Mouse (Mus musculus) stomach, postnatal 0 days (tissue): ENCODE data around the gene Snx22. TPM values are rescaled to one million over a fixed set of nuclear protein-coding genes. Genes with fewer than 3 reads are reported as not detected.

ENCODE experiments used
- ATAC-seq: fragments of 200-750 bp; cut with Nextera tagmentation; 2 replicates; pipeline ENCODE4 v1.8.0; 2017; ENCODE audit not compliant: low FRiP score, low TSS enrichment
- DNase-seq: peaks from one replicate; pipeline ENCODE4 v3.0.0-alpha.2; 2016; ENCODE audit warnings: low spot score
- H3K27ac ChIP-seq: fragments of 300-500 bp; sonication (generic); replicated peaks from 2 replicates; pipeline ENCODE4 v1.5.1; 2014; ENCODE audit warnings: mild to moderate bottlenecking, control low read depth
- H3K27me3 ChIP-seq: fragments of 300-500 bp; sonication (generic); 2 replicates; pipeline ENCODE4 v1.6.1; 2014; ENCODE audit warnings: low read length; ENCODE audit not compliant: control insufficient read depth, insufficient read depth
- H3K36me3 ChIP-seq: fragments of 300-500 bp; sonication (generic); 2 replicates; pipeline ENCODE4 v1.6.1; 2014; ENCODE audit warnings: low read length, mixed read lengths; ENCODE audit not compliant: control insufficient read depth, insufficient read depth
- H3K4me1 ChIP-seq: fragments of 300-500 bp; sonication (generic); replicated peaks from 2 replicates; pipeline ENCODE4 v1.6.1; 2014; ENCODE audit warnings: antibody characterized with exemption; ENCODE audit not compliant: control insufficient read depth, insufficient read depth
- H3K4me2 ChIP-seq: fragments of 300-500 bp; sonication (generic); replicated peaks from 2 replicates; pipeline ENCODE4 v1.6.1; 2014; ENCODE audit warnings: low read depth, mild to moderate bottlenecking, control low read depth, moderate library complexity
- H3K4me3 ChIP-seq: fragments of 300-500 bp; sonication (generic); 2 replicates; pipeline ENCODE4 v1.5.1; 2014; ENCODE audit warnings: low read depth, low read length, control low read depth
- H3K9ac ChIP-seq: fragments of 300-500 bp; sonication (generic); 2 replicates; pipeline ENCODE4 v1.6.1; 2014; ENCODE audit warnings: mild to moderate bottlenecking, low read length, control low read depth, mixed read lengths
- H3K9me3 ChIP-seq: fragments of 300-500 bp; sonication (generic); 2 replicates; pipeline ENCODE4 v1.6.1; 2016; ENCODE audit warnings: low read length; ENCODE audit not compliant: control insufficient read depth
- CTCF ChIP-seq: IDR thresholded peaks from 2 replicates; pipeline ENCODE4 v1.5.1; 2016; ENCODE audit warnings: antibody characterized with exemption, low read depth, mild to moderate bottlenecking, moderate library complexity
- EP300 ChIP-seq: optimal IDR thresholded peaks from 2 replicates; pipeline ENCODE3; 2016; ENCODE audit warnings: antibody characterized with exemption
- WGBS: fragments of 180-500 bp; shearing (Covaris S2); extraction: QIAGEN DNeasy Blood & Tissue Kit; methylation state at CpG from one replicate; pipeline ENCODE4 v1.1.7; 2014; 5-methylcytosine and 5-hydroxymethylcytosine counted together
- polyA plus RNA-seq: library from polyadenylated mRNA; unstranded; fragments of >200 nt; fragmentation: Nextera tagmentation; extraction: Ambion mirVana; gene quantifications from 2 replicates; pipeline ENCODE4 v1.2.1, GENCODE M21; 2015

Snx22 gene
- polyA plus RNA-seq, 1 experiment from 2014 or later = 1.5 TPM

DNA sequence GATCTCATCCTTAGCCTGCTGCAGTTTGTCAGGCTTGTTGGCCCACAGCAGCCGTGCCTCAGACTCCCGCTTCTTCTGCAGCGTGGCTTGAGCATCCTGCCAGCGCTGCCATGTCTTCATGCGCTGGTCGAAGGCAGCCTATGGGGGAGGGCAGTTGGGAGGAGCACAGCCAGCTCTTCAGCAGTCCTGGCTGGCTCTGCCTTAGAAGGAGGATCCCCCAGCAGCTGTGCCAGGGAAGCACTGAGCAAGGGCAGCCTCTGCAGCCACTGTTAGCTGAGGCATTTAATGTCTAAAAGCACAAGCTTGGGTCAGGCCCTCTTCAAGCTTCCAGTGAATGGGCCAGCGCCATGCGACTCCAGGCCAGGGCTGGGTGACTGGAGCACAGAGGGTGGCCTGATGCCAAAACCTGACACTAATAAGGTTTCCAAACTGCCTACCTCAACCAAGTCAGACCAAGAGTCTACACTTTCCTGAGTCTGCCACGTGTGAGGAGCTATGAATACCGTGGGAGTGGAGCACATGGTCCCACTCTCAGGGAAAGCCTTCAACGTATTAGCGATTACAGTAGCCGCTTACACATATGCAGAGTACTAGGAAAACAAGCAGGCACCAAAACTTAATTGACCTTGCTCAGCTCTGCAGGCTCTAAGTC lies 21.2 kb upstream of the Snx22 start:
- DNase-seq (no peak), ATAC-seq (0 out of 2 replicates have a peak, but pooled peaks have one; percentile 1)
- Histone ChIP-seq H3K36me3 (peaks cover 28% of the 10 kb centered on the region), H3K27me3 (no peaks in the 10 kb centered on the region), H3K9ac (no peak overlapping the region), H3K4me3 (no peak overlapping the region), H3K27ac (peak overlapping the region; percentile 86), H3K9me3 (no peaks in the 10 kb centered on the region), H3K4me1 (0 out of 2 replicates have a peak, but pooled peaks cover 3% of the 10 kb centered on the region), H3K4me2 (no peak overlapping the region)
- TF ChIP-seq CTCF = no peak
- no peak for TF ChIP-seq EP300
- 68% methylated on average over 13 of the region's 13 CpGs for WGBS

DNA sequence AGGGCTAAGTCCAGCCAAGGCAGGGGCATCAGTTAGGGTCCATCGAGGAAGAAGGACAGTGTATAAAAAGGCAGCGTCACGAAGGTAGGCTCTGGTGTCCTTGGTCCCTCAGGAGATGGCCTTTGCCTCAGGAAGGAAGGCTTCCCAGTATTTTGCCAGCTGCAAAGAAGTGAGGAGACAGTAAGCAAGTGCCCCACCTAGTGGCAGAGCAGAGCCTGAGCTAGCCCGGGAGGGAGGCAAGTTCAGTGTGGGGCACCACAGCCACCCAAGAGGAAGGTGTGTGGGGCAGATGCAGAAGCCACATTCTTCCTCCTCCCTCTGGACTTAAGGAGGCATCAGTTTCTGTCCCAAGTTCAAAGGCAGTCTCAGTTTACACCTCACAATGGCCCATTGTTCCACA lies 18.9 kb upstream of the Snx22 start:
- peaks cover 19% of the 10 kb centered on the region for H3K36me3 ChIP-seq
- DNase-seq (peak; percentile 68), ATAC-seq (no peak)
- H3K9me3 ChIP-seq = no peaks in the 10 kb centered on the region
- no peak overlapping the region for H3K4me2 ChIP-seq
- H3K4me3 ChIP-seq = no peak overlapping the region
- H3K27me3 ChIP-seq = no peaks in the 10 kb centered on the region
- no peak overlapping the region for H3K9ac ChIP-seq
- 48% methylated on average over 4 of the region's 4 CpGs for WGBS
- TF ChIP-seq EP300 = no peak
- TF ChIP-seq CTCF = peak; percentile 88
- 0 out of 2 replicates have a peak, but pooled peaks cover 3% of the 10 kb centered on the region for H3K4me1 ChIP-seq
- no peak overlapping the region for H3K27ac ChIP-seq

DNA sequence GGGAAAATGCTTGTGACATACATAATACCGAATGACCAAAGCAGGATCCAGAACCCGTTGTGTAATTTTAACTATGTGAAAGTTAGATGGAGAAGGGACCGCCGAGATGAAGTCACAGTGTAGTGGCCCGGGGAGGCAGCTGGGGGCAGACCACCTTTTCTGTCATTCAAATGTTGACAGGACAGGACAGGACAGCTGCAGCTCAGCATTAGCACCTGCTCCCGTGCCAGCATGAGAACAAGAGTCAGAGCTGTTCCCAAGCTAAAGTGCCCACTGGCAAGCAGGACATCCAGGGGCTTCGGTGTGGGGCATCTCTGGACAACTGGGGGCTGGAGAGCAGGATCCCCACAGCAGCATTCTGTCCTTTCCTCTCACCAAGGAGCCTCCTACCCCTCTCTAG lies 17.5 kb upstream of the Snx22 start:
- Histone ChIP-seq H3K9me3 (no peaks in the 10 kb centered on the region), H3K36me3 (peaks cover 14% of the 10 kb centered on the region), H3K4me1 (no peaks in the 10 kb centered on the region), H3K4me2 (no peak overlapping the region), H3K27me3 (no peaks in the 10 kb centered on the region), H3K27ac (no peak overlapping the region), H3K4me3 (no peak overlapping the region), H3K9ac (no peak overlapping the region)
- WGBS = 93% methylated on average over 7 of the region's 7 CpGs
- no peak for DNase-seq
- TF ChIP-seq CTCF = no peak
- no peak for TF ChIP-seq EP300
- no peak for ATAC-seq

- no peaks in the 10 kb centered on the region for H3K9me3 ChIP-seq
- H3K4me1 ChIP-seq = no peaks in the 10 kb centered on the region
- no peaks in the 10 kb centered on the region for H3K27me3 ChIP-seq
- ATAC-seq (no peak), DNase-seq (no peak)
- H3K36me3 ChIP-seq = peaks cover 6% of the 10 kb centered on the region
- H3K27ac ChIP-seq = no peak overlapping the region
- WGBS = 79% methylated on average over 3 of the region's 3 CpGs
- no peak overlapping the region for H3K4me3 ChIP-seq
- TF ChIP-seq CTCF (no peak), EP300 (no peak)
- H3K4me2 ChIP-seq = no peak overlapping the region
- H3K9ac ChIP-seq = no peak overlapping the region
Observed at GRCm38 (mm10) chr9:66084171-66084570, 14.7 kb upstream of the Snx22 start.

DNA sequence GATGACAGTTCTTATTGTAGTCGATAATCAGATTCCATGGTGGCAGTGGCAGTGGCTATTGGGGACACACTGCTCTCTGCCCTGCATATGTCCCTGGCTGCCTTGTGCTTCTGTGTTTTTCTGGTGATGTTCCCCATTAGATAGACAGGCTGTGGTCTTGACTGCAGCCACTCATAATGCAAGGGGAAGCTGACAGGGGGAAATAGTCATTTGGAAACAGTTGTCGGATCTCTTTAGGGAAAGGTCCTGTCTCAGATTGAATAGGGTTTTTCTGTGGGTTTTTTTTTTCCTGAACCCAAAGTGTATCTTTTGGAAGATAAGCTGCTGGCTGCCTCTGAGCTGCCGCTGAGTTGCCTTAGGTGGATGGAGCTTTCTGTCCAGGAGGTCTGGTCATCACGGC lies 12.5 kb upstream of the Snx22 start:
- Histone ChIP-seq H3K27me3 (no peaks in the 10 kb centered on the region), H3K9me3 (no peaks in the 10 kb centered on the region), H3K4me3 (no peak overlapping the region), H3K4me2 (no peak overlapping the region), H3K9ac (no peak overlapping the region), H3K36me3 (peaks cover 2% of the 10 kb centered on the region; the same call in 1 of the 2 replicates), H3K27ac (no peak overlapping the region), H3K4me1 (no peaks in the 10 kb centered on the region; the same call in 1 of the 2 replicates)
- TF ChIP-seq EP300 = no peak
- no peak for TF ChIP-seq CTCF
- WGBS = 73% methylated on average over 4 of the region's 4 CpGs
- ATAC-seq (no peak), DNase-seq (no peak)

DNA sequence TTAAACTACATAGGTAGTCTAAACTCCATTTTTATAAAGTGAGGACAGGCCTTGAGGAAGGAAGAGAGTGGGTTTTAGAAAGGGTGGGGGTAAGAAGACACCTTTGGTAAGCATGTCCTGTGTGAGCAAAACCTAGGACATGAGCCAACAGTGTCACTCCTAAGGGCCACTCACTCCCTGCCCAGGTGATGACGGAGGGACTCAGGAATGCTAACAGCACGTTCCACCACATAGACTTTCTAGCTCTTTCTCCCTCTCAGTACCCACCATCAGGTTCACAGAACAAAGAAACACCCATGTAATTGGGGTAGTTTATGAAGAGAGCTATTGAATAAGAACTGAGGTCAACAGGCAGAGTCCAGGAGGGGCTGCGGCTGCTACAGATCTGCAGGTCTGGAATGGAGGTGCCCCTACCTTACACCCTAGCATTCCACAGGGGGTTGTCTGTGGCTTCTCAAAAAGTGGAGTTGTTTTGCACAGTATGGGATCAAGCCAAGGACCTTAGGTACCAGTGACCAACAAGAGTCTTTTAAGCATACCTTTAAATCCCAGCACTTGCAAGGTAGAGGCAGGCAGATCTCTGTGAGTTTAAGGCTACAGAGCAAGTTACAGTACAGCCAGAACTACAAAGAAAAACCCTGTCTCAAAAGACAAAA lies 11.4 kb upstream of the Snx22 start:
- TF ChIP-seq EP300 (no peak), CTCF (no peak)
- no peaks in the 10 kb centered on the region; the same call in 1 of the 2 replicates for H3K4me1 ChIP-seq
- ATAC-seq (no peak), DNase-seq (no peak)
- no peak overlapping the region for H3K4me3 ChIP-seq
- H3K27ac ChIP-seq = no peak overlapping the region
- no peaks in the 10 kb centered on the region for H3K9me3 ChIP-seq
- 64% methylated on average over 3 of the region's 3 CpGs for WGBS
- H3K4me2 ChIP-seq = no peak overlapping the region
- H3K9ac ChIP-seq = no peak overlapping the region
- H3K36me3 ChIP-seq = no peaks in the 10 kb centered on the region
- no peaks in the 10 kb centered on the region for H3K27me3 ChIP-seq
